Mouse (Mus musculus) liver, embryonic 14.5 days (tissue): Measurements from ENCODE around the gene Ciita. TPM values are rescaled to one million over a fixed set of nuclear protein-coding genes. Genes with fewer than 3 reads are reported as not detected.
A peak's percentile ranks its signal among the peaks of the same experiment; 100 is the strongest.

Source experiments
- ATAC-seq: fragments of 200-750 bp; cut with Nextera tagmentation; 2 replicates; pipeline ENCODE4 v1.8.0; 2017; ENCODE audit warnings: moderate number of reproducible peaks, mild to moderate bottlenecking, moderate library complexity; ENCODE audit not compliant: insufficient read depth
- DNase-seq, 3 experiments: peaks; one replicate each; pipeline ENCODE4 v3.0.0-alpha.2; 2012 to 2013; ENCODE audit warnings: low read depth in 3 of 3, low spot score in 3 of 3
- H3K27ac ChIP-seq: fragments of 300-500 bp; sonication (generic); 2 replicates; pipeline ENCODE4 v1.5.1; 2014; ENCODE audit warnings: moderate library complexity, mild to moderate bottlenecking, control low read depth, inconsistent platforms
- H3K27me3 ChIP-seq: fragments of 300-500 bp; sonication (generic); 2 replicates; pipeline ENCODE4 v1.6.1; 2014; ENCODE audit warnings: mild to moderate bottlenecking, low read length, moderate library complexity; ENCODE audit not compliant: control insufficient read depth, insufficient read depth
- H3K36me3 ChIP-seq: fragments of 300-500 bp; sonication (generic); replicated peaks from 2 replicates; pipeline ENCODE4 v1.6.1; 2014; ENCODE audit warnings: low read depth; ENCODE audit not compliant: control insufficient read depth, insufficient read depth
- H3K4me1 ChIP-seq, 2 experiments: fragments of 200-500 bp in 1 of 2; fragments of 300-500 bp in 1 of 2; sonication (generic) in 1 of 2; replicated peaks; 2 replicates each; pipeline ENCODE4 v1.6.1; 2012 to 2014; ENCODE audit warnings: antibody characterized with exemption in 1 of 2, inconsistent platforms in 1 of 2, low read length in 1 of 2; ENCODE audit not compliant: control insufficient read depth in 2 of 2, insufficient read depth in 2 of 2
- H3K4me2 ChIP-seq: fragments of 300-500 bp; sonication (generic); 2 replicates; pipeline ENCODE4 v1.6.1; 2014; ENCODE audit warnings: low read depth, mild to moderate bottlenecking, control low read depth, moderate library complexity
- H3K4me3 ChIP-seq, 2 experiments: fragments of 200-500 bp in 1 of 2; fragments of 300-500 bp in 1 of 2; sonication (generic) in 1 of 2; 2 replicates each; pipeline ENCODE4 v1.5.1; 2012 to 2014; ENCODE audit warnings: low read depth in 2 of 2, low read length in 2 of 2, mild to moderate bottlenecking in 2 of 2, control low read depth in 1 of 2, inconsistent platforms in 1 of 2, moderate library complexity in 1 of 2; ENCODE audit not compliant: insufficient read depth in 1 of 2
- H3K9ac ChIP-seq: fragments of 300-500 bp; sonication (generic); replicated peaks from 2 replicates; pipeline ENCODE4 v1.6.1; 2014; ENCODE audit warnings: mild to moderate bottlenecking, control low read depth, moderate library complexity
- H3K9me3 ChIP-seq: fragments of 300-500 bp; sonication (generic); 2 replicates; pipeline ENCODE4 v1.6.1; 2016; ENCODE audit warnings: low read length, mixed read lengths; ENCODE audit not compliant: control insufficient read depth
- CTCF ChIP-seq: IDR thresholded peaks from 2 replicates; pipeline ENCODE4 v1.5.1; 2016; ENCODE audit warnings: antibody characterized with exemption, low read depth, control low read depth
- EP300 ChIP-seq: IDR thresholded peaks from 2 replicates; pipeline ENCODE4 v1.6.1; 2016; ENCODE audit warnings: antibody characterized with exemption, low read depth
- WGBS: fragments of 180-500 bp; shearing (Covaris S2); extraction: QIAGEN DNeasy Blood & Tissue Kit; methylation state at CpG from one replicate; pipeline ENCODE4 v1.1.7; 2014; ENCODE audit not compliant: insufficient replicate concordance; 5-methylcytosine and 5-hydroxymethylcytosine counted together
- polyA plus RNA-seq, 2 experiments: library from polyadenylated mRNA; depleted of rRNA in 1 of 2; stranded (reverse) in 1 of 2; unstranded in 1 of 2; fragments of >200 nt; fragmentation: Nextera tagmentation in 1 of 2; extraction: Ambion mirVana in 1 of 2; gene quantifications; 2 replicates each; pipeline versions ENCODE4 v1.2.1 to v1.2.3; 2012 to 2014

Gene Ciita
- polyA plus RNA-seq, 2 experiments: 0.06 TPM

DNA sequence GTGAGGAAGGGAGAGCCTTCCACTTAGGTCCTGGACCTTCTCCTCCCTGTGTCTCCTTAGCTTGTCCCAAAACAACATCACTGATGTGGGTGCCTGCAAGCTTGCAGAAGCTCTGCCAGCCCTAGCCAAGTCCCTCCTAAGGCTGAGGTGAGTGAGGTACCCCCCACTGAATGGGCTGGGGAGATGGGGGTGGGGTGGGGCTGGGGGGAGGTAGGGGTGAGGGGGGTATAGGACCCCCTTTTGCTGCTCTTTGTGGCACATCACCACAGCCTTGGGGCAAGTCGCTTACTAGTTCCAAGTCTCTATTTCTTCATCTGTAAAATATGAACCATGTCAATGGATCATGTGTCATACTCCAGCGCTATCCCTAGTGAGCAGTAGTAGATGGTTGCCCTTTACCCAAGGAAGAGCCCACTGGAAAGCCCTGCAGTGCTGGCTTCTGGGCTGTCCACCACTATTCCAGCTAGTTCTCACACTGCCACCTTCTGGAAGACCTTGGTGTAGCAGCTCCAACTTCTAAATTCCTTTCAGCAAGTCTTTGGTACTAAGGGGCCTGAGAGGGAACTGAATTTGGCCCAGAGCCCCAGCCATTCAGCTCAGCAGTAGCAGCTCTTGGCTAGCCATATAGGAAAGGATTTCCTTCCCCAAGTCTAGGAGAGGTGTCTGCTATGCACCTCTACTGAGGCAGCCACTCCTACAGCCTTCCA is 41.2 kb downstream of the Ciita start:
- TF ChIP-seq CTCF (peak; percentile 76), EP300 (no peak)
- Histone ChIP-seq H3K9me3 (no peaks in the 10 kb centered on the region), H3K4me3 (no peak overlapping the region), H3K4me2 (no peak overlapping the region), H3K27me3 (no peaks in the 10 kb centered on the region), H3K36me3 (no peaks in the 10 kb centered on the region), H3K4me1 (0 out of 4 replicates have a peak, but pooled peaks cover 0 to 2% of the 10 kb centered on the region in 2 experiments), H3K9ac (no peak overlapping the region), H3K27ac (no peak overlapping the region)
- WGBS: 41% methylated on average over 2 of the region's 2 CpGs
- peak in 1 of 3 experiments; percentile 37 for DNase-seq
- peak; percentile 35; the same call in 1 of the 2 replicates for ATAC-seq

DNA sequence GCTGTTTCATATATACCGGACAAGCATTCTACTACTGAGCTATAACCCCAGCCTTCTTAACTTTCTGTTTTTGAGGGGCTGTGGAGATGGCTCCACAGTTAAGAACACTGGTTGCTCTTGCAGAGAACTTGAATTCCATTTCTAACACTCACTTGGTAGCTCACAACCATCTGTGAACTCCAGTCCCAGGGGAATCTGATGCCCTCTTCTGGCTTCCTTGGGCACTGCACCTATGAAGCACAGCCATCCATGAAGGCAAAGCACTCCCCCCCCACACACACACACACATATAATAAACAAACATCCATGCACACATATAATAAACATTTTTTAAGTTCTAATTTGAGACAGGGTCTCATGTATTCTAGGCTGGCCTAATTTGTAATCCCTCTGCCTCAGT is 43.0 kb downstream of the Ciita start:
- Histone ChIP-seq H3K27me3 (no peaks in the 10 kb centered on the region), H3K4me1 (0 out of 4 replicates have a peak, but pooled peaks cover 0 to 2% of the 10 kb centered on the region in 2 experiments), H3K36me3 (no peaks in the 10 kb centered on the region), H3K9ac (no peak overlapping the region), H3K4me3 (no peak overlapping the region), H3K27ac (no peak overlapping the region), H3K9me3 (no peaks in the 10 kb centered on the region), H3K4me2 (no peak overlapping the region)
- DNase-seq: no peak
- no peak for TF ChIP-seq EP300
- TF ChIP-seq CTCF: peak; percentile 78
- no peak for ATAC-seq
- WGBS: 79% methylated on average over 1 of the region's 1 CpGs

DNA sequence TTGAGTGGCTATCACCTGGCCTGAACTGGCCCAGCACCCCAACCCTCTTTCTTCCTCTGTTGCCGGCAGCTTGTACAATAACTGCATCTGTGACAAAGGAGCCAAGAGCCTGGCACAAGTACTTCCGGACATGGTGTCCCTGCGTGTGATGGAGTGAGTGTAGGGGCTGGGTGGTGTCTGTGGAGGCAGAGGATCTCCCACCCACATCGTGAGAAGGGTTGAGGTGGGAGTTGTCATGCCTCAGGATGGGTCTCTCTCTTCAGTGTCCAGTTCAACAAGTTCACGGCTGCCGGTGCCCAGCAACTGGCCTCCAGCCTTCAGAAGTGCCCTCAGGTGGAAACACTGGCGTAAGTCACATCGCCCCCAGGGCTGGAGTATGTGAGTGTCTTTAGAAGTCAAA is 43.8 kb downstream of the Ciita start:
- H3K9ac ChIP-seq: no peak overlapping the region
- no peak overlapping the region for H3K4me2 ChIP-seq
- H3K4me3 ChIP-seq: no peak overlapping the region
- no peaks in the 10 kb centered on the region for H3K36me3 ChIP-seq
- no peaks in the 10 kb centered on the region for H3K9me3 ChIP-seq
- no peak for DNase-seq
- TF ChIP-seq CTCF (no peak), EP300 (no peak)
- H3K27ac ChIP-seq: no peak overlapping the region
- H3K27me3 ChIP-seq: no peaks in the 10 kb centered on the region
- H3K4me1 ChIP-seq: 0 out of 4 replicates have a peak, but pooled peaks cover 0 to 2% of the 10 kb centered on the region in 2 experiments
- WGBS: 70% methylated on average over 8 of the region's 8 CpGs
- no peak for ATAC-seq

DNA sequence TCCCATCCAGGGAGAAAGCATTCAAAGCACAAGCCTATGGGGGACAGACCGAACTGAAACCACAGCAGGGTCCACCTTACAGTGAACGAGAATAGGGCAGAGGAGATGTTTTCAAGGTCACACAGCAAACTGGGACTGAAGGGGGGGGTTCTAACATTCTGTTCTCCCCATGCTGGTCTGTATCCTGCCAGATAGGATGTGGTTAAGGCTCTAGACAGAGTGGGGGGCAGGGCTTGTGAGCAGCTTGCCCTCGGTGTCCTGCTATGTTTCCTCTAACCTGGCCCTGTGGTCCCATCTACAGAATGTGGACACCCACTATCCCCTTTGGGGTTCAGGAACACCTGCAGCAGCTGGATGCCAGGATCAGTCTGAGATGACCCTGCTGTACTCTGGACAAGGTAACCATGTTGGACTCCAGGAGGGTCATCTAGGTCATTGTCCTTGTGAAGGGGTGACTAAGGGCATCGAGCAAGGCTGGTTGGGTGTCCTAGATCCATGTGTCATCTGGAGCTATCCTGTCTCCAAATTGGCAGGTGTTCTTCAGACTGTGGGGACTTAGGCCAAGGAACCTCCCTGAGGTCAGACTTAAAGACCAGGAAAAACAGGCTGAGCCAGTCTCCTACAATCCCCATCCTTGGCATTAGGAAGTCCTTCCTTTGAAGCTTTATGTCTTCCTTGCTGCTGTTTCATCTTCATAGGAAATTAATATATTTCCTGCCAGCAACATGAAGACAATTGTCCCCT is 45.2 kb downstream of the Ciita start:
- Histone ChIP-seq H3K9me3 (no peaks in the 10 kb centered on the region), H3K4me3 (no peak overlapping the region), H3K4me2 (no peak overlapping the region), H3K9ac (no peak overlapping the region), H3K27me3 (no peaks in the 10 kb centered on the region), H3K27ac (no peak overlapping the region), H3K36me3 (no peaks in the 10 kb centered on the region), H3K4me1 (0 out of 4 replicates have a peak, but pooled peaks cover 0 to 2% of the 10 kb centered on the region in 2 experiments)
- no peak for TF ChIP-seq CTCF
- TF ChIP-seq EP300: no peak
- ATAC-seq (no peak), DNase-seq (no peak)
- 19% methylated on average over 4 of the region's 4 CpGs for whole genome bisulfite sequencing

DNA sequence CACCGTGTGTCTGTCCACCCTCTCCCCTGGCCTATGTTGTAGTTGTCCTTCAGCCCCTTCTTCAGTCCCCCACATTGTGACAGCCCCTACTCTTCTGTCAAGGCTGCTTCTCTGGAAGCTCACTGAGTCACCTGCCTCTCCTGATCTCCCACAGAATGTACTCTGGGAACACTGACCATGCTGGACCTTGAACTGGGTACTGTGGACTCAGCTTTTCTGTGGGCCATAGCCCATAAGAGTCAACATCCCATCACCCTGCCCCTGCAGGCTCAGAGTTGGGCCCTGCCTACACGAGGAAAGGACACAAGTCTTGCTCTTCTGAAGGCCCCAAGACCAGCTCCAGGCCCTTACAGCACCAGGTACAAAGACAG is 45.7 kb downstream of the Ciita start:
- H3K27ac ChIP-seq: no peak overlapping the region

More for the DNA sequence above, 45.7 kb downstream of the Ciita start:
- TF ChIP-seq EP300: no peak
- TF ChIP-seq CTCF: no peak
- Histone ChIP-seq H3K4me3 (no peak overlapping the region), H3K9ac (no peak overlapping the region), H3K4me2 (no peak overlapping the region), H3K4me1 (0 out of 4 replicates have a peak, but pooled peaks cover 0 to 2% of the 10 kb centered on the region in 2 experiments), H3K9me3 (no peaks in the 10 kb centered on the region), H3K36me3 (no peaks in the 10 kb centered on the region), H3K27me3 (no peaks in the 10 kb centered on the region)
- no peak for ATAC-seq
- 48% methylated on average over 2 of the region's 2 CpGs for WGBS
- no peak for DNase-seq
